22 mouse cellular contexts compared by ENCODE assay signal in genomic region chr14:37312887-37313286, GRCm38 (mm10).
"Had no signal": no experiment of that assay in that cellular context is flagged by ENCODE, and none has a peak within 500 bp of the region (broad histone marks: within the 10 kb centered on the region; RNA-seq: fewer than 3 reads in every experiment).

No protein-coding gene starts in this region.

- DNase-seq: cerebellum, adult 2 months; cerebellum, adult 8-10 months; cerebellum, adult 9-10 months; cerebellum, adult 9-11 months; cerebellum, postnatal 10 days; cerebellum, postnatal 14 days; cerebellum, postnatal 25 days; cerebellum, postnatal 36 days; embryo, embryonic 11 days; forebrain, postnatal 0 days; gastrocnemius, adult 2 months; gastrocnemius, postnatal 10 days; gastrocnemius, postnatal 14 days; gastrocnemius, postnatal 25 days; gastrocnemius, postnatal 36 days; heart, adult 11 months; heart, adult 18-20 months; heart, adult 2 months had no signal

- ATAC-seq: forebrain, embryonic 13.5 days; forebrain, embryonic 14.5 days; forebrain, embryonic 15.5 days; forebrain, embryonic 16.5 days; forebrain, postnatal 0 days had no signal
